Mouse (Mus musculus): ENCODE results near the gene S1pr3. TPM values are rescaled to one million over a fixed set of nuclear protein-coding genes. Genes with fewer than 3 reads are reported as not detected.
A peak's percentile ranks its signal among the peaks of the same experiment; 100 is the strongest.

Gene S1pr3
- polyA plus RNA-seq, 1 experiment from 2014 or later, result 7.2 TPM

GRCm38 (mm10) chr13:51369354-51369753 is 39.1 kb upstream of the S1pr3 start:
- TF ChIP-seq CTCF (IDR thresholded peaks at IDR 0.05; ENCODE audit: low read depth) (no peak), EP300 (optimal IDR thresholded peaks at IDR 0.05) (no peak)
- Histone ChIP-seq H3K4me3 (ENCODE audit: low read depth, low read length) (no peak overlapping the region), H3K4me2 (replicated peaks; ENCODE audit: low read depth) (no peak overlapping the region), H3K36me3 (ENCODE audit: control insufficient read depth, insufficient read depth, low read length) (no peaks in the 10 kb centered on the region), H3K27me3 (ENCODE audit: control insufficient read depth, insufficient read depth, low read length) (no peaks in the 10 kb centered on the region), H3K4me1 (replicated peaks; ENCODE audit: control insufficient read depth, insufficient read depth) (no peaks in the 10 kb centered on the region), H3K9ac (ENCODE audit: low read length) (no peak overlapping the region), H3K27ac (replicated peaks) (no peak overlapping the region), H3K9me3 (ENCODE audit: control insufficient read depth, low read length) (no peaks in the 10 kb centered on the region)
- no peak for ATAC-seq (ENCODE audit: low FRiP score, low TSS enrichment)
- no peak for DNase-seq (ENCODE audit: low spot score)
- 85% methylated on average over 3 of the region's 3 CpGs for WGBS

- H3K27me3 ChIP-seq (ENCODE audit: control insufficient read depth, insufficient read depth, low read length), result no peaks in the 10 kb centered on the region
- TF ChIP-seq CTCF (IDR thresholded peaks at IDR 0.05; ENCODE audit: low read depth), result no peak
- no peak for TF ChIP-seq EP300 (optimal IDR thresholded peaks at IDR 0.05)
- no peak overlapping the region for H3K9ac ChIP-seq (ENCODE audit: low read length)
- H3K36me3 ChIP-seq (ENCODE audit: control insufficient read depth, insufficient read depth, low read length), result no peaks in the 10 kb centered on the region
- H3K9me3 ChIP-seq (ENCODE audit: control insufficient read depth, low read length), result no peaks in the 10 kb centered on the region
- DNase-seq (ENCODE audit: low spot score), result no peak
- no peak overlapping the region for H3K4me3 ChIP-seq (ENCODE audit: low read depth, low read length)
- H3K27ac ChIP-seq (replicated peaks), result no peak overlapping the region
- no peaks in the 10 kb centered on the region for H3K4me1 ChIP-seq (replicated peaks; ENCODE audit: control insufficient read depth, insufficient read depth)
- no peak; the same call in 1 of the 2 replicates for ATAC-seq (ENCODE audit: low FRiP score, low TSS enrichment)
- H3K4me2 ChIP-seq (replicated peaks; ENCODE audit: low read depth), result no peak overlapping the region
Observed at GRCm38 (mm10) chr13:51373086-51373485, 35.4 kb upstream of the S1pr3 start.

DNA sequence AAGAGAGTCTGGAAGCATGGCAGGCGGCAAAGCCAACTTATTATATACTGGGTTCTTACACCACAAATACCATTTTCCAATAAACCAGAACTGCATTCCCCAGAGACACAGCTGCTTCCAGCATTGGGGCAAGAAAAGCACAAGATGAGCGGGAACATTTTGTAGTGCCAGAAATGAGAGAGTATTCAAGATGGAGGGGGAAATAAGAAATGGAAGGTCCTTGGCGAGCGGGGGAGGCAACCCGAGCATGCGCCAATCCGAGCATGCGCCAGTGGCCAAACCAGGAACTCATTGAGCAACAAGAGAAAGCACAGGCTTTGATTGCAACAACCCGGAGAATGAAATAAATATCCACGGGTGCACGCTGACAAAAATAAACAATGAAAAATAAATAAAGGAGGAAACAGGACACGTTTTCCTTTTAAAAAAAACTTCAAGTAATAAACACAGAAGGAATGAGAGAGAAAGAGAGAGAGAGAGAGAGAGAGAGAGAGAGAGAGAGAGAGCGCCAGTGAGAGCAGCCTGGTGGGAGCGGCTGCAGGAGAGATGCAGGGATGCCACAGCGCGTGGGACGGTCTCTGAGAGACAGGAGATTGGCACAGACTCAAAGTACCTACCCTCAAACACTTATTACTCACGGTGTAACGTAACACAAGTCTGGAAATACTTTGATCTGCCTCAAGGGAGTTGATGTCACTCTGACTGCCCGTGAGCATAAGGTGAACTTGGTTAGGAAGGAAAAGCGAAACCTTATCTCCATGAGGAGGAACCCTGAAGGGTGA is 34.2 kb upstream of the S1pr3 start:
- H3K27ac ChIP-seq (replicated peaks), result no peak overlapping the region
- H3K4me1 ChIP-seq (replicated peaks; ENCODE audit: control insufficient read depth, insufficient read depth), result 0 out of 2 replicates have a peak, but pooled peaks cover 2% of the 10 kb centered on the region
- no peak overlapping the region for H3K4me3 ChIP-seq (ENCODE audit: low read depth, low read length)
- TF ChIP-seq EP300 (optimal IDR thresholded peaks at IDR 0.05) (no peak), CTCF (IDR thresholded peaks at IDR 0.05; ENCODE audit: low read depth) (no peak)
- 0 out of 2 replicates have a peak overlapping the region, but pooled peaks have one; percentile 1 for H3K4me2 ChIP-seq (replicated peaks; ENCODE audit: low read depth)
- WGBS, result 49% methylated on average over 21 of the region's 21 CpGs
- H3K9me3 ChIP-seq (ENCODE audit: control insufficient read depth, low read length), result no peaks in the 10 kb centered on the region
- H3K36me3 ChIP-seq (ENCODE audit: control insufficient read depth, insufficient read depth, low read length), result no peaks in the 10 kb centered on the region
- no peaks in the 10 kb centered on the region for H3K27me3 ChIP-seq (ENCODE audit: control insufficient read depth, insufficient read depth, low read length)
- DNase-seq (ENCODE audit: low spot score) (no peak), ATAC-seq (ENCODE audit: low FRiP score, low TSS enrichment) (peak; percentile 49; the same call in 1 of the 2 replicates)
- no peak overlapping the region for H3K9ac ChIP-seq (ENCODE audit: low read length)

DNA sequence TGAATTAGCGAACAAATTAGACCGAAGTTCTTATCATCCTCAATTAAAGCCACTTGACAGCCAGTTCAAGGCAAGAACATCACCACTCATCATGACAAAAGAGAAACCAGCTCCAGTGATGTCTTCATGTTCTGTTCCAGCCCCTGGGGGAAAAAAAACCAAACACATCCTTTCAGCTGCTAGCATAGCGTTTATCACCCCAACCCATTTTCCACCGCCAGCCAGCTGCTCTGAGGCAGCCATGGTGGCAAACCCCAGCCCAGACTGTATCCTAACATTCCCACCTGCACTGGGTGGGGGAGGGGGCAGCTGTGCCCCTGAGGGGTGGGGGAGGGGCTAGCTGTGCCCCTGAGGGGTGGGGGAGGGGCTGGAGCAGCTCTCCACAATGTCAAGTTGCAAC is 30.3 kb upstream of the S1pr3 start:
- no peak for DNase-seq (ENCODE audit: low spot score)

GRCm38 (mm10) chr13:51379596-51379995 is 28.8 kb upstream of the S1pr3 start:
- no peak for TF ChIP-seq EP300 (optimal IDR thresholded peaks at IDR 0.05)
- TF ChIP-seq CTCF (IDR thresholded peaks at IDR 0.05; ENCODE audit: low read depth), result no peak
- H3K4me1 ChIP-seq (replicated peaks; ENCODE audit: control insufficient read depth, insufficient read depth), result 0 out of 2 replicates have a peak, but pooled peaks cover 2% of the 10 kb centered on the region
- no peaks in the 10 kb centered on the region for H3K27me3 ChIP-seq (ENCODE audit: control insufficient read depth, insufficient read depth, low read length)
- H3K36me3 ChIP-seq (ENCODE audit: control insufficient read depth, insufficient read depth, low read length), result no peaks in the 10 kb centered on the region
- 34% methylated on average over 6 of the region's 6 CpGs for WGBS
- H3K9me3 ChIP-seq (ENCODE audit: control insufficient read depth, low read length), result no peaks in the 10 kb centered on the region
- H3K27ac ChIP-seq (replicated peaks), result no peak overlapping the region
- DNase-seq (ENCODE audit: low spot score) (no peak), ATAC-seq (ENCODE audit: low FRiP score, low TSS enrichment) (no peak)
- no peak overlapping the region for H3K4me2 ChIP-seq (replicated peaks; ENCODE audit: low read depth)
- H3K4me3 ChIP-seq (ENCODE audit: low read depth, low read length), result no peak overlapping the region
- H3K9ac ChIP-seq (ENCODE audit: low read length), result no peak overlapping the region

More for the DNA sequence above, 30.3 kb upstream of the S1pr3 start:
- ATAC-seq (ENCODE audit: low FRiP score, low TSS enrichment), result no peak
- TF ChIP-seq CTCF (IDR thresholded peaks at IDR 0.05; ENCODE audit: low read depth), result no peak
- no peak for TF ChIP-seq EP300 (optimal IDR thresholded peaks at IDR 0.05)
- Histone ChIP-seq H3K27ac (replicated peaks) (no peak overlapping the region), H3K9ac (ENCODE audit: low read length) (no peak overlapping the region), H3K9me3 (ENCODE audit: control insufficient read depth, low read length) (no peaks in the 10 kb centered on the region), H3K4me3 (ENCODE audit: low read depth, low read length) (no peak overlapping the region), H3K4me2 (replicated peaks; ENCODE audit: low read depth) (no peak overlapping the region), H3K36me3 (ENCODE audit: control insufficient read depth, insufficient read depth, low read length) (no peaks in the 10 kb centered on the region), H3K4me1 (replicated peaks; ENCODE audit: control insufficient read depth, insufficient read depth) (0 out of 2 replicates have a peak, but pooled peaks cover 2% of the 10 kb centered on the region), H3K27me3 (ENCODE audit: control insufficient read depth, insufficient read depth, low read length) (no peaks in the 10 kb centered on the region)
- 31% methylated on average over 4 of the region's 4 CpGs for WGBS

DNA sequence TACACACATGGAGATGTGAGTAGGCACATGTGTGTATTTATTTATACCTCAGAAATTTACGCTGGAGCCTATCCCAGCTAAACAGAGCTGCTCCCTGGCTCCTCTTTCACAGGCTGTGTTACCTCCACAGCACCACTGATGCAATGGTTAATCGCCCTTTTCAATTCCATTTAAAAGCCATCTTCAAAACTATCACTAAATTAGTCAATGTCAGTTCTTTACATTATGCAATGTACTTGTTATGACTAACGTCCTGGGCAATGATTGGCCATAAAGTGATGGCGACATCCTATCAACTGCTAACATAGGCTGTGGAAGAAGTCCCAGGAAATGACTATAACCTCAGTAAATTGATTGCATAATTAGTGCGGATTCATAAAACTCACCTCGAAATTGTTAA is 26.9 kb upstream of the S1pr3 start:
- H3K9ac ChIP-seq (ENCODE audit: low read length), result no peak overlapping the region
- DNase-seq (ENCODE audit: low spot score), result no peak
- H3K27me3 ChIP-seq (ENCODE audit: control insufficient read depth, insufficient read depth, low read length), result no peaks in the 10 kb centered on the region
- TF ChIP-seq EP300 (optimal IDR thresholded peaks at IDR 0.05), result no peak
- no peak for TF ChIP-seq CTCF (IDR thresholded peaks at IDR 0.05; ENCODE audit: low read depth)
- no peak overlapping the region for H3K27ac ChIP-seq (replicated peaks)
- no peak overlapping the region for H3K4me2 ChIP-seq (replicated peaks; ENCODE audit: low read depth)
- no peak for ATAC-seq (ENCODE audit: low FRiP score, low TSS enrichment)
- 81% methylated on average over 6 of the region's 6 CpGs for WGBS
- no peak overlapping the region for H3K4me3 ChIP-seq (ENCODE audit: low read depth, low read length)
- H3K4me1 ChIP-seq (replicated peaks; ENCODE audit: control insufficient read depth, insufficient read depth), result 0 out of 2 replicates have a peak, but pooled peaks cover 2% of the 10 kb centered on the region
- no peaks in the 10 kb centered on the region for H3K9me3 ChIP-seq (ENCODE audit: control insufficient read depth, low read length)
- H3K36me3 ChIP-seq (ENCODE audit: control insufficient read depth, insufficient read depth, low read length), result no peaks in the 10 kb centered on the region

Data from stomach, postnatal 0 days (tissue).